Mouse (Mus musculus): Measurements from ENCODE around the gene Arhgef2.
A peak's percentile ranks its signal among the peaks of the same experiment; 100 is the strongest.

The Arhgef2 gene

DNA sequence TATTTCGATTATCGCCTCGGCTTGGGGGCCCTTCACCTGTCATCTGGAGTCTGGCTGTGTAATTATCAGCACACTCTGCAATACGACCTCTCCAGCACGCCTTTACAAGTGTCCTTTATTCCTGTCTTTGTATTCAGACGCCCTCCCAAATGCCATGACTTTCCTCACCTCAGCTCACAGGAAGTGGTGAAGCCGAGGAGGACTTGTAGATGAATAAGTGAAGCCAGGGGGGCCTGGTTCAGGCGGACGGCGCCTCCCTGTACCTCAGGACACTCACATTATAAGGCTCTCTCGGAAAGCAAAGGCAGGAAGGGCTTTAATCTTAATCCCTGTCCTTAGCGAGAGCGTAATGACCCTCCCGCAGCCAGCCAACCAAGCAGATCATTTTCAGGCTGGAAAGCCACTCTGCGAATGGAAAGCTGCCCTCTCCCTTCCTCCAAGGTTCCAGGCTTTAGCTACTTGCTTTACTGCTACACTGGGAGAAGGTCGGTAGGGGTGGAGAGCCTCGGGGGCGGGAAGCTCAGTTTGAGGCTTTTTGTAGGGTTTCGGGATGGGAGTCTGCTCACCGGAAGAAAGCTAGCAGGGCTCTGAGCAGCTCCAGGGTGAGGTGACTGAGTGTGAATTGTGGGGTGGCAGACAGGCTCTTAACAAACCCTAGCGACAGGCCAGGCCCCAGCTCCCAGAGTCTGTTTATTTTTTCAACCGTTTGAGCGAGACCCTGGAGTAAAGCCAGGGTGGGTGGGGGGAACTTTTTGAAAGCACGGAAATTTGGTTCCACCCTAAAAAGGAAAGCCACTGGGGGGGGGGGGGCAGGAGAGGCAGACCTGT lies 16.6 kb downstream of the Arhgef2 start:
- DNase-seq: peak; percentile 50 to 52

DNA sequence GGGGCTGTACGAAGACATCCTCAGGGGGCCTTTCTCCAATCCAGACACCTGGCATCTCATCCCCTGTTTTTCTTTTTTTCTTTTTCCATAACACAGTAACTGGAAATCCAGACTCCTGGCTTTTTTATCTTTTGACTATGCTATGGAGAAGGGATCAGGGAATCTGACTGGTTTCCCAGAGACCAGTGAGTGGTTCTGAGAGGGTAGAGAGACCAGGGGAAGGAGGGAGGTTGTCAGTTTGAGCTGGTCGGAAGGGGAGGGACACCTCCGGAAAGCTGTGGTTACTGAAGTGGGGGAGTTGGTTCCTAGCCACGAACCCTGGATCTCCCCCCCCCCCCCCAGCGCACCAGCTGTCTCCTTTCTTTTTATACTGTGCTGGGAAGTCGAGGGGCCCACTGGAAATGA lies 17.2 kb downstream of the Arhgef2 start:
- DNase-seq: no peak

DNA sequence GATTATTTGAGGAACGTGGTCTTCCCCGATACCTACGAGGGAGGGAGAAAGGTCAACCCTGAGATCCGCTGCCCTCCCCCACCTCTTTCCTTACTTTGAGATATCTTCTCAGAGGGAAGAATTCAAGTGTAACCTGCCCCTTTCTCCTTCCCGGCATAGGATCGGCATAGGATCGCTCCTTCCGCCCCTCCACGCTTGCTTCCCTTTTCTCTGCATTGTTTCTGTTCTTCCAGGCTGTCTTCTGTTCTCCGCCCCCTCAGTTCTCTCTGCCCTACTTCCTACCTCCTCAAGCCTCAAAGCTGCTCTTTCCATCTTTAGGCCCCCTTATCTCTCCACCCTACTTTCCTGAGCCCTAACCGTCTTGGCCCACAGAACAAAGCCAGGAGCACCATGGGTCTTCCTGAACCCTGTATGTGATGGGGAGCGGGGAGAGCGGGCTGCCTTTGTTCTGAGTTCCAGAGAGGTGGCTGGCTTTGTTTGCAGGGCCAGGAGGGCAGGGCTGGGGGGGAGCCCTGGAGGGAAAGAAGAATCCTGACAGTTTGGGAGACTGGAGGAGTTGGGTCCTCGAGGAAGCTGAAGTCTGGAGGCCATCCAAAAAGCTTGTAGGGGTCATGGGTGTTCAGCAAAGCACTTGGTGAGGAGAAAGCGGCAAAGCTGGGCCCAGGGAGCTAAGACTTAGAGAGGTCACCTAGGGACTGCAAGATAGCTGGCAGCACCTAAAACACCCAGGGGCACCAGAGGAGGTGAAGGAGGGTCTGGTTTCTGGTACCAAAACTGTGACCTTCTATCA lies 17.8 kb downstream of the Arhgef2 start:
- no peak for DNase-seq

DNA sequence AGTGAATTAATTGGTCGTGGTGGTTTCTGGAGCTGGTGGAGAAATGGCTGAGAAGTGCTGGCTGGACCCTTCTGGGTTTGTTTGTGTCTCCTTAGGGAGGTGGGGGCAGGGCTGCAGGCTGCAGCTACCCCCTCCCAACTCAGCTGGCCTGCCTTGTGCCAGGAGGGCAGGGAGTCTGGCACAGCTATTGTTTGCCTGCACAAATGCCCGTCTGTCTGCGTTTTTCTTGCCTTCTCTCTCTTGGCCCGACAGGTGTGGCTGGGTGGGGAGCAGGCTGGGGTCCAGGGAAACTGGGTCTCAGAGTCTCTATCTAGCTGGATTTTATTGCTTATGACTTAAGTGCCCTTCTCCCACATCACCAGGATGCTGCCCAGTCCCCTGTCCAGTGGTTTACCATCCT lies 18.6 kb downstream of the Arhgef2 start:
- no peak for DNase-seq

DNA sequence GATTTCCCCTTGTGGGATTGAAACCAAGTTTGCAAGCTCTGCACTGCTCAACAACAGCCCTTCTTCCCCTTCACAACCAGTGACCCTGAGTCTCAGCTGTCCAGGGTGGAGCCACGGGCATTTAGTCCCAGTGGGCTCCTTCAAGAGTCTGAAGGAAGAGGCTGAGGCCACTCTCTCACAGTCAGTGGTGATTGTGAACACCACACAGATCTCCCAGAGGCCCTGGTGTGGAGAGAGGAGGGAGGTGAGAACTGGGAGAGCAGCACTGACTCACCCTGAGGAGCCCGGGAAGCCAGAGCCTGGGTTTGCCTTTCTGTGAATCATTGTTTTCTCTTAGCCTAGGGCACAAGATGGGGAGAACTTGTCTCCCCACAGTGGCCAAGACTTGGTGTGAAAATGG lies 19.2 kb downstream of the Arhgef2 start:
- no peak for DNase-seq

DNA sequence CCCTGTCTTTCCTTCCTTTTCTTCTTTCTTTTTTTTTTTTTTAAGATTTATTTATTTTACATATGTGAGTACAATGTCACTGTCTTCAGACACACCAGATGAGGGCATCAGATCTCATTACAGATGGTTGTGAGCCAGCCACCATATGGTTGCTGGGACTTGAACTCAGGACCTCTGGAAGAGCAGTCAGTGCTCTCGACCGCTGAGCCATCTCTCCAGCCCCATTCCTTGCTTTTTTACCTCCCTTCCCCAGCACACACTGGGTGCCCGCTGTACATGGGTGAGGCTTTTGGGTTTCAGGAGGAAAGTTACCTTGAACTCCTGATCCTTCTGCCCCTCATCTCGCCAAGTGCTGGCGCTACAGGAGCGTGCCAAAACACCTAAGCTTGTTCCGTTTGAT lies 19.8 kb downstream of the Arhgef2 start:
- no peak for DNase-seq

DNA sequence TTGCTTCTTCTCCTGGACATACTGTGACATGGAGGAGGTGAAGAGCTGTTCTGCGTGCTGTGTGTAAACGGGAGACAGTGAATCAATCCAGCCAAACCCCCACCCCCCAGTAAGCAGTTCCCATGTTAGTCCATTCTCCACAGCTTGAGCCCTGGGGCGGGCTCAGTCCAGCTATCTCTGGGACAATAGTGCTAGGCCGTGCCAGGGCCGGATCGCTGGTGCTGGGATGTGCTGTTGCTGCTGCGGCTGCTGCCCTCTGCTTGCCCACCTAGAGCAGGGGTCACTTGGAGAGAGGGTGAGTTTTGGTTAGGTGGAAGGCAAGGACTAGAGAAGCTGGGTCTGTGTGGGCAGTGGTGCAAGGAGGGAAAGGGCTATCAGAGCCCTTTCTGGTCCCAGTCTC lies 20.6 kb downstream of the Arhgef2 start:
- DNase-seq: no peak

DNA sequence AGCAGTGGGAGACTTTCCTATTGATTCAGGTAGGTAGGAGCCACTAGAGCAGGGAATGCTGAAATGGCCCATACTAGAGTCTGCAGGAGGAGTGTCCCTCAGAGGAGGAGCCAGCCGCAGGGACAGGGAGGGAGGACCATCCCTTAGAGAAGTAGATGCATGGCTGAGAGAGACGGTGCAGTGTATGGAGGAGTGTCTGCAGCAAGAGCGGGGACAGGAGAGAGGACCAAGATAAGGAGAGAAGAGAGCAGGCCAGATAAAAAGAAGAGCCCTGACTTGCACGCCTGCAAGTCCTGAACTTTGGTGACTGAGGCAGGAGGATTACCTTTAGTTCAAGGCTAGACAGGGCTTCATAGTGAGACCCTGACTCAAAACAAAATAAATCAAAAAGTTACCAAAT lies 21.3 kb downstream of the Arhgef2 start:
- DNase-seq: no peak

DNA sequence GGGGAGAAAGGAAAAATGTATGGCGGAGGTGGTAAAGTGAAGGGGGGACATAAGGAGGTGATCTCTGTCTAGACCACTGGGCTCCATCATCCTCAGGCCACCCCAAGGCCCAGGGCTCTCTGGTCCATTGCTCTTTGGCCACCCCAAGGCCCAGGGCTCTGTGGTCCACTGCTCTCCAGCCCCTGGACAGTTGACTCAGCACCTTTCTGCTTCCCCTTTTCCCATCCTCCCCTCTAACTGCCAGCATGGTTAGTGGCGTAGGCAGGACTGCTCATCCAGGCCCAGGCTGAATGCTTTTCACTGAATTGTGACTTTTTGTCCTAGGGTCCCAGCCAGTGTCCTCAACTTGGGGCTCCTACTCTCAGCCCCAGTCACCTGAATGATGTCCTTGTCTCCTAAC lies 21.8 kb downstream of the Arhgef2 start:
- peak; percentile 75 to 85 for DNase-seq

DNA sequence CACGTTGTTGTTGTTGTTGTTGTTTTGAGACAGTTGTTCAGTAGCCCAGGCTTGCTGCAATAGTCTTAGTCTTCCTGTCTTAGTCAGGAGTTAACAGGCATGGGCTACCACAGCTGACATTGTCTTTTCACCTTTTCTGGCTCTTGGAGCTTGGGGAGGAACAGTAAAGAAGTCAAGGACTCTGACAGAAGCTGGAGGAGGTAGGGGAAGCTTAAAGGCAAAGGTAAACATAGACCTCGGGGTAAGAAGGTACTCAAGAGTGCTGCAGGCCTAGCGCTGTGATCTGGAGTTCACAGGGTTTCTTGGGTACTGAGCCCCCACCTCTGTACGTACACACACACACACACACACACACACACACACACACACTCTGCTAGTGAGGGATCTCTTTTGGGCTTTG lies 23.0 kb downstream of the Arhgef2 start:
- no peak for DNase-seq

DNA sequence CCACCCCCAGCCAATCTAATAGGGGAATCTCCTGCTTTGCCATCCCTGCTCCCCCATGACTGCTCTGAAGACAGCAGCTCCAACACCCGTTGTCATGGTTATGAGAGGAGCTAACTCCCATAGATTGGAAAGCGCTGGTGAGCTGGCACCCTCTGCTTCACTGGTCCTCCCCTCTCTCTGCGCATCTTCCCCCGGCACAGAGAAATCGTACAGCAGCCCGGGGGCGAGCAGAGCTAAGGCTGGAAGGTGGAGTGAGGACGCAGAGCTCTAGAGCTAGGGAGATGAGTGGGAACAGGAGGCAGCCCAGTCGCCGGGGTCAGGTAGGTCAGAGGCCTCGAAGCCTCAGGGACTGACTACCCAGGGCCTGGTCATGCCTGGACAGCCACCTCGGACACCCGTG lies 23.5 kb downstream of the Arhgef2 start:
- no peak for DNase-seq

DNA sequence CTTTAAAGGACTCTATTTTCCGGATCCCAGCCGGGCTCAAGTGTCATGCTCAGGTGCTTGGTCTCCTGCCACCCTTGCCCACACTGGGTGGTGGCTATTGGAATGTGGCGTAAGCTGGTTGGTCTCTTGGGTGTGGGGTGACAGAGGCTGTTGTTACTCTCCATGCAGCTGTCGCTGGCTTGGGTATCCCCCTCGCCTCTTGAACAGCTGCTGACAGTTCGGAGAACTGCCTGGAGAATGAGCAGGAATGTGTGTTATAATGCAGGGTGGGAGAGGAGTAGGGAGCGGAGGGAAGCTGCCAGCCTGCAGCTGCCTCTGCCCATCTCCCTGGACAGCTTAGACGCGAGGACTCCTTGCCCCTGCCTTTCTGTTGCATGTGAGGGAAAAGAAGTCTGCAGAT lies 24.3 kb downstream of the Arhgef2 start:
- no peak for DNase-seq

DNA sequence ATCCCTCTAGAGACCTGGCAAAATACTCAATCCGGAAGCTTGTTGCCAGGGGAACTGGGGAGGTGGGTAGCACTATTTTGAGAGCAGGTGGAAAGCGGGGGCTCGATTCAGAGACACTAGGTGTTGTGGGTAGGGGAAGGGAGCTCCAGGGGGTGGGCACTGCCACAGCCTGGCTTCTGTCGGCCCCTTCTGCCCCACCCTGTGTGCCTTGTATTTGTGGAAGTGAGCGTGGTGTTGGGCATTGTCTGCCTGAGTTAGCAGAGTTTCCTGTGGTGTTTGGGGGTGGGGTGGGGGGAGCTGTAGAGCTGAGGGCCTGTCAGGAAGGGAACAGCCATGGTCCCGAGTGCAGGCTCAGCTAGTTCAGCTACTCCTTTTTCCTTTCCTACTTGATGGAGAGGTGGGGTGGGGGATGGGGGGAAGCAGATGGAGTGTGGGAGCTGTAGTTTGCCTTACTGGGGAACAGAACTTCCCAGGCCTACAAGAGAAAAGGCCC lies 25.1 kb downstream of the Arhgef2 start:
- DNase-seq: no peak

DNA sequence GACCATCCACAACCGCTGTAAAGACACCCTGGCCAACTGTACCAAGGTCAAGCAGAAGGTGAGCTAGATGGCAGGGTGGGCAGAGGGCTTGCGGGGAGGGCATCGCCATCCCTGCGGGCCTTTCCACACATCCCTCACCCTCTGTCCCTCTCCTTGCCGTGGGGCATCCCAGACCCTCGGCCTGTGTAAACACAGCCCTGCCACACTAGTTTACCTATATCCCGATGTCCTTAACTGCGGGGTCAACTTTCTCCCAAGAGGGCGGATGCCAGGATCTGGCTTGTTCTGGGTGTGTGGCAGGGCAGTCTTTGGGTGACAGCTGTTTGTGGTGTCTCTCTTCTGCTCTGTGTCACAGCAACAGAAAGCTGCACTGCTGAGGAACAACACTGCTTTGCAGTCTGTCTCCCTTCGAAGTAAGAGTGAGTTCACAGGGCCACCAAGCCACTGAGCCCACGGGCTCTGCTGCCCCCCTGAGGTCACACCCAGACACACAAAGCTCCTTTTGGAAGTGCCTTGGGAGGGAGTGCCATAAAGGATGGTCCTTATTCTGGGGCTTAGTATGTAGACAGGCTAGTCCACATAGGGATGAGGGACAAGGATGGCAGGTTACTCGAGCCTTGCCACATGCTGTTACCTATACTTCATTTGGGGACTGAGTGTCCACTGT lies 26.3 kb downstream of the Arhgef2 start:
- DNase-seq: no peak

DNA sequence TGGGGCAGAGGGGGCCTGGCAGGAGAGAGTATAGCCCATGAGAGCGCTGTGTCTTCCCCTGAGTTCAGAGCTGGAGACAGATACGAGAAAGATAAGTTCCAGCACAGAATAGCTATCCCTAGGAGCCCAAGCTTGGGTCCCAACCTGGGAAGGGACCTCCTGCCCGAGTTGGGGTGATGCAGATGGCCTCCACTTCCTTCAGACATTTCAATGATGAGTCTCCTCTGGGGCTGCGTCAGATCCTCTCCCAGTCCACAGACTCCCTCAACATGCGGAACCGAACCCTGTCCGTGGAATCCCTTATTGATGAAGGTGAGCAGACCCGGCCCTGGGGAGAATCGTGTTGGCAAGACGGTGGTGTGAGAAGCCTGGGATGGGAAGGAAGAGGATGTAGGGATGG lies 27.3 kb downstream of the Arhgef2 start:
- DNase-seq: no peak

DNA sequence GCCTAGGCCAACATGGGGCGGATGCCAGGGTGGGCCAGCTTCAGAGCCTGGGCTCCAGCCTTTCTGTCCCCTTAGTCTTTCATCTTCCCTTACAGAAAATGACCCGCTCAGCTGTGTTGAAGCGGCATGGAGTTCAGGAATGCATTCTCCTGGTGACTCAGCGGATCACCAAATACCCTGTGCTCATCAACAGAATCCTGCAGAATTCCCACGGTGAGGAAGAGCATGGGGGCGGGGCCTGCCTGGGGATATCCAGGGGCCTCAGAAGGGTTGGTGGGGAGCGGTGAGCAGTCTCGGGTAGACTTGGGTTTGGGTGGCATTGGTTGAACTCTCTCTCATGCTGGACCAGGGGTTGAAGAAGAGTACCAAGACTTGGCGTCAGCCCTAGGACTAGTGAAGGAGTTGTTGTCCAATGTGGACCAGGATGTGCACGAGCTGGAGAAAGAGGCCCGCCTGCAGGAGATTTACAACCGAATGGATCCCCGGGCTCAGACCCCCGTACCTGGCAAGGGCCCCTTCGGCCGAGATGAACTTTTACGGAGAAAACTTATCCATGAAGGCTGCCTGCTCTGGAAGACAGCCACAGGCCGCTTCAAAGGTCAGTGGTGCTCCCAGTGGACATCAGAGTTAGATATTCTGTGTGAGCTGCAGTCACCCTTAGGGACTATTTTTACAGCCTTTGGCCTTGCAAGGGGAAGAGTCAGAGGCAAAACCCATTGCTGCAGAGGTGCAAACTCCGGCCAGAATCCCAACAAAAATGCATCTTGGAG lies 29.9 kb downstream of the Arhgef2 start:
- DNase-seq: peak; percentile 47 to 57

DNA sequence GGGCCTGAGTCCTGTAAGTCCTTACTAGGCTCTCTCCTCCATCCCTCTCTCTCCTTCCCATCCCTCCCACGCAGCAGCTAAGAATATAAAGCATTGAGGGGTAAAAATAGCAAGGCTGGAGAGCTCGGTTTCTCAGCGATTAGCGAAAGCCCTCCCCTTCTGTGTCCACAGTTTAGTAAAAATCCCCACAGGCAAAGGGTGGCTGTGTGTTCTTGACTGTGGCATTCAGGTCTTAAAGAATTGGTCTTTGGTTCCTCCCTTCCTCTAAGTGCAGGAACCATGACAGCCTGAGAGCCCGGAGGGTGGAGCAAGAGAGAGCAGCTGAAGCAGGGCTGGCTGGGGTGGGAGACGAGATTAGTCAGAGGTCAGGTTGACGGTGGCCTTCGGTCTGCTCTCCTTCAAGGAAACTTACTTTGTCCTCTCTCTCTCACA lies 30.8 kb downstream of the Arhgef2 start:
- no peak for DNase-seq

DNA sequence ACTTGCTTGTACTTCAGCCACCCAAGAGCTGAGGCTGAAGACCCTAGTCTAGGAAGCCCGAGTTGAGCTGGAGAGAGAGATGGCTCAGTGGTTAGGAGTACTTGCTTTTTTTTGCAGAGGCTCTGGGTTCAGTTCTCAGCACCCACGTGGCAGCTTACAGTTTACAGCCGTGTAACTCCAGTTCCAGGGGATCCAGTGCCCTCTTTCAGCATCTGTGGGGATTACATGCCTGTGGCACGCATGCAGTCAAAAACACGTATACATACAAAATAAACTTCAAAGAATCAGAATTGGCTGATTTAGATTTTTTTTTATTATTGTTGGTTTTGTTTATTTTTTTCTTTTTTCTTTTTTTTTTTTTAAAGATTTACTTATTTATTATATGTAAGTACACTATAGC lies 31.4 kb downstream of the Arhgef2 start:
- DNase-seq: no peak

DNA sequence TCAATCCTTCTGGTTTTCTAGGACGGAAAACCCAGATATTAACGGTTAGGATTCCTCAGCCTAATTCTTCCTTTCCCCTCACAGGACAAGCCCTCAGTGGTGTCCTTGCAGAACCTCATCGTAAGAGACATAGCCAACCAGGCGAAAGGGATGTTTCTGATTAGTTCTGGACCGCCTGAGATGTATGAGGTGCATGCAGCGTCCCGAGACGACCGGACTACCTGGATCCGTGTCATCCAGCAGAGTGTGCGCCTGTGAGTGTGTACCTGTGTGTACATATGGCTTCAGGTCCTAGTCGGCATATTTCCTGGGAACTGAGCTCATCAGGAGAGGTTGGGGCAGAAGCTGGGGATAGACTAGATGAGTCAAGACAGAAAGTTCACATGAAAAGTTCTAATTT lies 33.5 kb downstream of the Arhgef2 start:
- DNase-seq: no peak

DNA sequence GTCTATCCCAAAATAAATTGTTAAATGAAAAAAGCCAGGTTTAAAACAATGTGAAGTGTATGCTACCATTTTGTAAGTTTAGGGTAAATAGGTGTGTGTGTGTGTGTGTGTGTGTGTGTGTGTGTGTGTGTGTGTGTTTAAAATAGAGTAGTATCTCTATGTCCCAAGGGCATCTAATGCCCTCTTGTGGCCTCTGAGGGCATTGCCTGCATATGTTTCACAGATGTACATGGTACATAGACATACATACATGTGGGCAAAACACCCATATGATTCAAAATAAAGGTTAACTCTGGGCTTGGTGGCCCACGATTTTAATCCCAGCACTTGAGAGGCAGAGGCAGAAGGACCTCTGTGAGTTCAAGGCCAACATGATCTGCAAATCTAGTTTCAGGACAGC lies 34.9 kb downstream of the Arhgef2 start:
- peak in 1 of 2 experiments; percentile 75 for DNase-seq

DNA sequence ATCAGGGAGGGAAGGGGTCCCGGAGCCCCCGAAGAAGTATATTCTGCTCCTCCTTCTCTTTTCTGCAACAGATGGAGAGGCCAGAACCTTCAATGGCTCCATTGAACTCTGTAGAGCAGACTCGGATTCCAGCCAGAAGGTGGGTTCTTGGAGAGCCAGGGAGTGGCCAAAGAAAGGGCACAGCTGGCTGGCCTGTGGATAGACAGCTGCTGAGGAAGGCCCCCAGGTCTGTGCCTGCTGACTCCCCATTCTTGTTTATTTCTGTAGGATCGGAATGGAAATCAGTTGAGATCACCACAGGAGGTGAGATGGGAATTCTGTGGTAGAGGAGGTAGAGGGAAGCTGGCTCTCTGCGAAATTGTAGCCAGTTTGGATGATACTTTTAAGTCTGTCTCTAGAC lies 37.3 kb downstream of the Arhgef2 start:
- no peak for DNase-seq

DNA sequence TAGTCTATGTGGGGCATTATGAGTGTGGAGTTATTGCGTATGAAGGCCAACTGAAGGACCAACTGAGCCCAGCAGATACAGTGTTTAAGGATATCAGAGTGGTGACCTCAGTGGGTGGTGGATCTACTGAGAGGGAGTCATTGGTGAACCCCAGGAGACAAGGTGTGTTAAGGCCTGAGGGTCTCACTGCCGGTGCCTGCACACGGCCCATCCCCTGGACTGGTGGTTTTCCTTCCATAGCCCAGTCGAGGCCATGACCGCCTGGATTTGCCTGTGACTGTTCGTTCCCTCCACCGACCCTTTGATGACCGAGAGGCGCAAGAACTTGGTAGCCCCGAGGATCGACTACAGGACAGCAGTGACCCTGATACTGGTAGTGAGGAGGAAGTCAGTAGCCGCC lies 40.2 kb downstream of the Arhgef2 start:
- DNase-seq: no peak

Measured in kidney, adult 8-10 months (tissue).